Mouse (Mus musculus): ENCODE data around the gene Shox2. TPM values are rescaled to one million over a fixed set of nuclear protein-coding genes. Genes with fewer than 3 reads are reported as not detected.

Gene Shox2
- polyA plus RNA-seq (2014; fragmentation: Nextera tagmentation; extraction: Ambion mirVana): 11.9 and 13.3 TPM in 2 replicates

DNA sequence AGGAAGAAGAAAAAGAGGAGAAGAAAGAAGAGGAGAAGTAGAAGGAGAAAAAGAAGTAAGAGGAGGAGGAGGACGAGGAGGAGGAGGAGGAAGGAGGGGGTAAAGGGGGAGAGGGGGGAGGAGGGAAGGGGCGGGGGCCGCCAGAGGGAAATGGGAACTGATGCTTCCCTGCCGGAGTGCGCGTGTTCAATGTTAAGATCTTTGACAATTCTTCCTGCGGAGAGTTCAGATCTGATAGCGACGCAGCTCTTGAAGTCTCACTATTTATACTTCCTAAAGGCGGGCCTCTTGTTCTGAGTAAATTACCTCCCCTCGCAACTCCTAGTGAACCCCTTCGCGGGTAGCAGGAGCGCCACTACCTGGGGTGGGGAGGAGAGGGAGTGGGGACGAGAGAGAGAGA is at the start of gene Shox2:
TSS of gene Shox2 (minus strand) at position 66 of the 400 bp plus-strand sequence.
- peaks cover 63% of the 10 kb centered on the region for H3K27me3 ChIP-seq (ENCODE audit: control insufficient read depth, insufficient read depth, low read length)
- ATAC-seq (replicated peaks; ENCODE audit: insufficient number of reproducible peaks, low FRiP score, low TSS enrichment): no peak

DNA sequence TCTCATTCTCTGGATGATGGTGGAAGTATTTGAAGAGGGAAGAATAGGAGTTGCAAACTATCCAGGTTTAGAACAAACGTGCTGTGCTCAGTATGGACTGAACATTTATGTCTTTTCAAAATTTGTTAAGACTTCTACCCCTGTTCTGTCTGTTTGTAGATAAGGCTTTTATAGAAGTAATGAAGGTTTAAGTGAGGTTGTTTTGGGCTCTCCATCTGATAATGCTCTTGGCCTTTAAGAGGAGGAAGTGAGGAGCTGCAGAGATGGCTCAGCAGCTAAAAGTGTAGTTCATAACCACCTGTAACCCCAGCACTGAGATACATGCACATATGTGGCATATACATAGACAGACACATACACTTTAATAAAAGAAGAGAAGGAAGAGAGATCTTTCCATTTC is 15.2 kb upstream of the Shox2 start:
- Histone ChIP-seq H3K9ac (ENCODE audit: low read depth, low read length) (no peak overlapping the region), H3K27me3 (ENCODE audit: control insufficient read depth, insufficient read depth, low read length) (no peaks in the 10 kb centered on the region), H3K9me3 (replicated peaks; ENCODE audit: control insufficient read depth, low read length) (no peaks in the 10 kb centered on the region), H3K4me3 (ENCODE audit: low read depth, low read length) (no peak overlapping the region), H3K4me2 (no peak overlapping the region), H3K36me3 (ENCODE audit: control insufficient read depth, insufficient read depth, low read length) (peaks cover 10% of the 10 kb centered on the region), H3K4me1 (ENCODE audit: control insufficient read depth, insufficient read depth, low read length) (no peaks in the 10 kb centered on the region), H3K27ac (ENCODE audit: low read depth, low read length) (no peak overlapping the region)
- ATAC-seq (replicated peaks; ENCODE audit: insufficient number of reproducible peaks, low FRiP score, low TSS enrichment): no peak
- WGBS (ENCODE audit: insufficient replicate concordance): 90% methylated on average over 1 of the region's 1 CpGs

More for the DNA sequence above, at the start of gene Shox2:
- Histone ChIP-seq H3K27ac (ENCODE audit: low read depth, low read length) (peak within 1 kb of the TSS; percentile 64), H3K9me3 (replicated peaks; ENCODE audit: control insufficient read depth, low read length) (no peaks in the 10 kb centered on the region), H3K9ac (ENCODE audit: low read depth, low read length) (peak within 1 kb of the TSS; percentile 66), H3K4me1 (ENCODE audit: control insufficient read depth, insufficient read depth, low read length) (peaks cover 6% of the 10 kb centered on the region; the same call in 1 of the 2 replicates), H3K4me3 (ENCODE audit: low read depth, low read length) (peak within 1 kb of the TSS; percentile 61), H3K4me2 (peak within 1 kb of the TSS; percentile 94), H3K36me3 (ENCODE audit: control insufficient read depth, insufficient read depth, low read length) (no peaks in the 10 kb centered on the region)
- 0% methylated on average over 14 of the region's 15 CpGs for WGBS (ENCODE audit: insufficient replicate concordance)

DNA sequence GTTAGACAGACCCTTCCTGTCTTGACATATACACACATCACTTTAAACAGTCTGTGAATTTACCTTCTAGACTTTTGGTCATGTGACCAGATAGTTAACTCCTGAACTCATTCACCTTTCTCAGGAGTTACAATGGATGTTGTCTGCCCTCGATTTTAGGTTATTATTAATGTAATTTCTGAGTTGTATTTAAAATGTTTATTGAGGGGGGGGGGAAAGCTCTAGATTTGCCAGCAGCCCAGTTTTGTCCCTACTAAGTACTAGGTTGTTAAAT is 4.7 kb upstream of the Shox2 start:
- H3K4me1 ChIP-seq (ENCODE audit: control insufficient read depth, insufficient read depth, low read length): peaks cover 6% of the 10 kb centered on the region; the same call in 1 of the 2 replicates
- no peaks in the 10 kb centered on the region for H3K36me3 ChIP-seq (ENCODE audit: control insufficient read depth, insufficient read depth, low read length)
- no peaks in the 10 kb centered on the region for H3K9me3 ChIP-seq (replicated peaks; ENCODE audit: control insufficient read depth, low read length)
- H3K27me3 ChIP-seq (ENCODE audit: control insufficient read depth, insufficient read depth, low read length): peaks cover 18% of the 10 kb centered on the region
- no peak for ATAC-seq (replicated peaks; ENCODE audit: insufficient number of reproducible peaks, low FRiP score, low TSS enrichment)
- no peak overlapping the region for H3K27ac ChIP-seq (ENCODE audit: low read depth, low read length)
- peak overlapping the region; percentile 86 for H3K9ac ChIP-seq (ENCODE audit: low read depth, low read length)
- WGBS (ENCODE audit: insufficient replicate concordance): 9% methylated on average over 1 of the region's 1 CpGs
- H3K4me2 ChIP-seq: peak overlapping the region; percentile 81
- H3K4me3 ChIP-seq (ENCODE audit: low read depth, low read length): peak overlapping the region; percentile 90

DNA sequence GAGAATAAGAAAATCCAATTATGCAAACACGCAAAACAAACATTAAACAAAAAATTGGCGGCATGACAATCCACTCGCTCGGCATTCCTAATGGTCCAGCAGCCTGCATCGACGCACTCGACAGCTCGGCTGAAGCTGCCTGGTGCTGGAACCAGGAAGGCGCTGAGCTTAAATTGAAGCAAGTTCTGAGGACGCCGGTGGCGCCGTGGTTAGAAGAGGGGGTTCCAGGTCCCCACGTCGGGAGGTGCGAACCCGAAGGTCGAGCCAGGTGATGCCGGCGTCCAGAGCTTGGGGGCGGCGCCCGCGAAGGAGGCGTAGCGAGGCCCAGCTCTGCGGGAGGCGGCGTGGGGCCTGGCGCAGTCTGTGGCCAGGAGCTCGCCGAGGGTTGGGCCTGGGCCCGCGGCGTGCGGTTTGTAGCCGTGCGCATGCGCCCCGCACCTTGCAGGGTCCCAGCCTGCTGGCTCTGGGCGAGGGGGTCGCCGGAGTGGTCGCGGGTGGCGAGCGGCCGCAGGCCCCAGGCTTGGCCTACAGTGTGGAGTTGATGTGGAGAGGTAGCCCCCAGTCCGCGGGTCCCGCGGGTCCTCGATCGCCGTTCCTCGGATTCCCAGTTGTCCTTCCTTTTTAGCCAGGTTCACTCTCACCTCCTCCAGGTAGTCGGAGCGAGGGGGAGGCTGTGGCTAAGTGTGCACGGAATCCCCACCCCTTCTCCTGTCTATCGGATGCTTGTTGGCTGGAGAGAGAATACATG is 4.1 kb upstream of the Shox2 start:
- H3K9ac ChIP-seq (ENCODE audit: low read depth, low read length): peak overlapping the region; percentile 86
- H3K4me2 ChIP-seq: peak overlapping the region; percentile 81
- no peaks in the 10 kb centered on the region for H3K36me3 ChIP-seq (ENCODE audit: control insufficient read depth, insufficient read depth, low read length)
- H3K27ac ChIP-seq (ENCODE audit: low read depth, low read length): peak overlapping the region; percentile 57; the same call in 1 of the 2 replicates
- H3K4me3 ChIP-seq (ENCODE audit: low read depth, low read length): peak overlapping the region; percentile 90
- peak; percentile 87 for ATAC-seq (replicated peaks; ENCODE audit: insufficient number of reproducible peaks, low FRiP score, low TSS enrichment)
- H3K9me3 ChIP-seq (replicated peaks; ENCODE audit: control insufficient read depth, low read length): no peaks in the 10 kb centered on the region
- H3K27me3 ChIP-seq (ENCODE audit: control insufficient read depth, insufficient read depth, low read length): peaks cover 23% of the 10 kb centered on the region
- under 1% methylated on average over 60 of the region's 60 CpGs for WGBS (ENCODE audit: insufficient replicate concordance)
- H3K4me1 ChIP-seq (ENCODE audit: control insufficient read depth, insufficient read depth, low read length): peaks cover 6% of the 10 kb centered on the region; the same call in 1 of the 2 replicates

DNA sequence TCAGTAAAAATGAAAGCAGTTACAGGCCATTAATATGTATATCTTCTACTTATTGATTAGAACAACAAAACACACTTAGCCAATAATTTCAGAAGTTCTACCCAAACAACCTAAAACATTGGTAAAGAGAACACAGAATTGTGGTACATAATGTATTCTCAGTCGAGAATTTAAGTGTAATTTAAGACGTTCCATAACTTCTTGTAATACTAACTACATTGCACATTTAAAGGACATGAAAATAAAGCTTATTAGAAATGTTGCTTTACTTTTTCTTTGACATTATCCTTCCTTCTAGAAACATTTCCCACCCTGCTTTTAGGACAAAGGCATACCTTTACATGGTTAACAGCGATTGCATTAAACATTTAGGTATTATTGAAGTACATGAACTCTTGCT is 1.9 kb upstream of the Shox2 start:
- ATAC-seq (replicated peaks; ENCODE audit: insufficient number of reproducible peaks, low FRiP score, low TSS enrichment): no peak
- peaks cover 45% of the 10 kb centered on the region for H3K27me3 ChIP-seq (ENCODE audit: control insufficient read depth, insufficient read depth, low read length)
- H3K4me2 ChIP-seq: no peak overlapping the region
- no peak overlapping the region for H3K27ac ChIP-seq (ENCODE audit: low read depth, low read length)
- H3K4me1 ChIP-seq (ENCODE audit: control insufficient read depth, insufficient read depth, low read length): peaks cover 6% of the 10 kb centered on the region; the same call in 1 of the 2 replicates
- no peak overlapping the region for H3K4me3 ChIP-seq (ENCODE audit: low read depth, low read length)
- no peaks in the 10 kb centered on the region for H3K36me3 ChIP-seq (ENCODE audit: control insufficient read depth, insufficient read depth, low read length)
- H3K9me3 ChIP-seq (replicated peaks; ENCODE audit: control insufficient read depth, low read length): no peaks in the 10 kb centered on the region
- WGBS (ENCODE audit: insufficient replicate concordance): 21% methylated on average over 3 of the region's 3 CpGs
- no peak overlapping the region for H3K9ac ChIP-seq (ENCODE audit: low read depth, low read length)

DNA sequence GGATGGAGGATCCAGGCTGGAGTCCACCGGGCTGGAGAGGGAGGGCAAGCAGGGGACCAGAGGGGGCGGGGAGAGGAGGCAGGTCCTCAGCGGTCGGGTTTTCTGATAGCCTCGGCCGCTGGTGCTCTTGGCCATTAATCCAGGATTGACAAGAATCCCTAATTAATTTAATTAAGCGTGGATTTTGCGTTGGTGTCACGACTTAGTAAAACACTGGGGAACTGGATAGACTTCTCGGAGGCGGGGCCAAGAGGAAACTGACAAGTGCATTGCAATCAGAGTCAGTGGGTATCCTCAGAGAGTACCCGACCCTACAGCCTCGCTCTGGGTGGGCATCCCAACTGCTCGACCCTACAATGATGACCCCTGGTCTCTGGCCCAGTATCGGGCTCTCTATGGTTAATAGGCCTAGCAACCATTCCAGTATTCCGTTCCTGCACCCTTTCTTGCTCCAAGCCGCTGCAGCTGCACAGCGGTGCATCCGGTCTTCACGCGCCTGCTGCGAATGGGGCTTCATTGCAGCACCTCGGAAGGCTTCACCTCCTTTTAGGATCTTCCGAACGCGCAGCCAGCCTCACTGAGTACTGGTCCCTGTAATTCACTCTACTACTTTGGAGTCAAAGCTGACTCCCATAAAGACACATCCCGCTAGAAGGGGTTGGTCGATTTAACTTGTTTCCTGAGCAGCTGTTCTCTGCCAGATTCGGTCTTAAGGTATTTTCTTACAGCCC is 775 bp upstream of the Shox2 start:
- H3K9ac ChIP-seq (ENCODE audit: low read depth, low read length): no peak overlapping the region
- H3K4me1 ChIP-seq (ENCODE audit: control insufficient read depth, insufficient read depth, low read length): peaks cover 6% of the 10 kb centered on the region; the same call in 1 of the 2 replicates
- H3K27ac ChIP-seq (ENCODE audit: low read depth, low read length): no peak overlapping the region
- peak overlapping the region; percentile 61 for H3K4me3 ChIP-seq (ENCODE audit: low read depth, low read length)
- H3K36me3 ChIP-seq (ENCODE audit: control insufficient read depth, insufficient read depth, low read length): no peaks in the 10 kb centered on the region
- under 1% methylated on average over 29 of the region's 29 CpGs for WGBS (ENCODE audit: insufficient replicate concordance)
- no peaks in the 10 kb centered on the region for H3K9me3 ChIP-seq (replicated peaks; ENCODE audit: control insufficient read depth, low read length)
- H3K27me3 ChIP-seq (ENCODE audit: control insufficient read depth, insufficient read depth, low read length): peaks cover 56% of the 10 kb centered on the region
- H3K4me2 ChIP-seq: peak overlapping the region; percentile 94
- ATAC-seq (replicated peaks; ENCODE audit: insufficient number of reproducible peaks, low FRiP score, low TSS enrichment): 0 out of 2 replicates have a peak, but pooled peaks have one; percentile 23

DNA sequence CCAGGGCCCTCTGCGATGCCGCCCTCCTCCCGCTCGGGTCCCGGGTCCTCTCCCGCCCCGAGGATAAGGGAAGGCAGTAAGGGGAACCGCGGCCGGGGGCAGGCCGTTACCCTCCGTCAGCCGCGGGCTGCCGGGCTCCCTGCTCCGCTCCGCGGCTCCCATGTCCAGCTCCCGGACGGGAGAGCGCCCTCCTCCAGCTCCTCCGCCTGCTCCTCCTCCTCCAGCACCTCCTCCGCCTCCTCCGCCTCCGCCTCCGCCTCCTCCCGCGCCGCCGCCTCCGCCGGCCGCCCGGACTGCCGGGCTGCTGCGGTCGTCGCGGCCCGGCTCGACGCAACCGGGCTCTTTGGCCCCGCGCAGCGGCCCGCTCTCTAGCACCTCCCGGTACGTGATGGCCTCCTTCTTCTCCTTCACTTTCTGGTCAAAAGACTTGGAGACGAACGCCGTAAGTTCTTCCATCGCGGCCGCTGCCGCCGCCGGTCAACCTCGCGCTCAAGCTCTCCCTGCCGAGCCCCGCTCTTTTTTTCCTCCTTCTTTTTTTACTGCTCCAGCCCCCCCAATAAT is 390 bp downstream of the Shox2 start, which contains the start of gene Rsrc1:
TSS of gene Rsrc1 (plus strand) at position 290 of the 561 bp plus-strand sequence.
- H3K27ac ChIP-seq (ENCODE audit: low read depth, low read length): peak within 1 kb of the TSS; percentile 64
- H3K9me3 ChIP-seq (replicated peaks; ENCODE audit: control insufficient read depth, low read length): no peaks in the 10 kb centered on the region
- H3K27me3 ChIP-seq (ENCODE audit: control insufficient read depth, insufficient read depth, low read length): peaks cover 66% of the 10 kb centered on the region
- H3K4me3 ChIP-seq (ENCODE audit: low read depth, low read length): peak within 1 kb of the TSS; percentile 61
- peaks cover 3% of the 10 kb centered on the region; the same call in 1 of the 2 replicates for H3K4me1 ChIP-seq (ENCODE audit: control insufficient read depth, insufficient read depth, low read length)
- peak within 1 kb of the TSS; percentile 94 for H3K4me2 ChIP-seq
- peak; percentile 62 for ATAC-seq (replicated peaks; ENCODE audit: insufficient number of reproducible peaks, low FRiP score, low TSS enrichment)
- 0% methylated on average over 56 of the region's 62 CpGs for WGBS (ENCODE audit: insufficient replicate concordance)
- peak within 1 kb of the TSS; percentile 66 for H3K9ac ChIP-seq (ENCODE audit: low read depth, low read length)
- H3K36me3 ChIP-seq (ENCODE audit: control insufficient read depth, insufficient read depth, low read length): no peaks in the 10 kb centered on the region

DNA sequence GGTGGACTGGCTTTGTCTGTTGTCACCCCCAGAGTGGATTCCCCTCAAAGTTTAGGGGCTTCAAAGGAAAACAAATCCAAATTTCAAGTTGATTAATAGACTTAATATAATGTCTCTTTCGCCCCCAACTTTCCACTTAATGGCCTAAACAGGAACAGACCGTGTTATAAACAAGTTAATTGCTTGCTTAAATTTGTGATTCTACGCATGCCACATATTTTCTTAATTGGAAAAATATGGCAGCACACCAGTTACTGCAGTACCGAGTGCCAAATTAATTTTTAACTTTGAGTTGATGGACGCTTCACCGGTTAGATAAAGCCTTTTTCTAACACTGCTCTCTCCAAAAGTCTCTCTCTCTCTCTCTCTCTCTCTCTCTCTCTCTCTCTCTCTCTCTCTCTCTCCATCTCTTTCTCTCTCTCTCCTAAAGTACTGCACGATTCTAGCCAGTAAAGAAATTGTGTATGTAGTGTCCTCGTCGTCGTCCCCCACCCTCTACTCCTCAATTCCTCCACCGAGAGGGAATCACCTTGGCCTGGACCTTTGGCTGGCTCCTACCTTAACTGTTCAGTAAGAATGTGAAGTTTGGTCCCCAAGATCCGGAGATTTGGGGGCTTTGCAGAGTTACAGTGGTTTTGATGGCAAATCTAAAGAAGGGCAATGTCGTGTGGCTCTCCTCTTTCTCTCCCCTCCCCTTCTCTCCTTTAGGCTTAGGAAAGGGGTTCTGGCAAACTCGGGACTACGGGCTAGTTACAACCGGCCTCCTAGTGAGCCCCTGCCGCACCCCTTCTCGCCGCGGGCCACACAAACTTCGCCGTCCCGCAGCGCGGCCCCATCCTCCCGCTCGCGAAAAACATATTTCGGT is 1.2 kb downstream of the Shox2 start:
- WGBS (ENCODE audit: insufficient replicate concordance): 2% methylated on average over 29 of the region's 29 CpGs
- peak overlapping the region; percentile 49; the same call in 1 of the 2 replicates for H3K9ac ChIP-seq (ENCODE audit: low read depth, low read length)
- no peaks in the 10 kb centered on the region for H3K9me3 ChIP-seq (replicated peaks; ENCODE audit: control insufficient read depth, low read length)
- 0 out of 2 replicates have a peak, but pooled peaks cover 3% of the 10 kb centered on the region for H3K4me1 ChIP-seq (ENCODE audit: control insufficient read depth, insufficient read depth, low read length)
- no peaks in the 10 kb centered on the region for H3K36me3 ChIP-seq (ENCODE audit: control insufficient read depth, insufficient read depth, low read length)
- peak overlapping the region; percentile 94 for H3K4me2 ChIP-seq
- no peak for ATAC-seq (replicated peaks; ENCODE audit: insufficient number of reproducible peaks, low FRiP score, low TSS enrichment)
- H3K27ac ChIP-seq (ENCODE audit: low read depth, low read length): peak overlapping the region; percentile 64
- peak overlapping the region; percentile 61 for H3K4me3 ChIP-seq (ENCODE audit: low read depth, low read length)
- H3K27me3 ChIP-seq (ENCODE audit: control insufficient read depth, insufficient read depth, low read length): peaks cover 69% of the 10 kb centered on the region
